Mouse (Mus musculus) myocyte (in vitro differentiated cells): ENCODE data around the gene Alyref2.

Experiments used
- CEBPB ChIP-seq: IDR thresholded peaks from 2 replicates; pipeline ENCODE4 v1.6.1; 2011; ENCODE audit warnings: mild to moderate bottlenecking, moderate library complexity; ENCODE audit not compliant: poor library complexity, insufficient read depth, severe bottlenecking
- E2F4 ChIP-seq: IDR thresholded peaks from one replicate; pipeline ENCODE4 v1.6.1; 2011; ENCODE audit warnings: mild to moderate bottlenecking, control low read depth, moderate library complexity; ENCODE audit not compliant: insufficient read depth
- MAX ChIP-seq: IDR thresholded peaks from one replicate; pipeline ENCODE4 v1.6.1; 2011; ENCODE audit warnings: low read depth, mild to moderate bottlenecking, control low read depth
- MYOD1 ChIP-seq, 3 experiments: IDR thresholded peaks; one replicate each; pipeline ENCODE4 v1.6.1; 2011; ENCODE audit warnings: control low read depth in 2 of 3, low read depth in 2 of 3, mild to moderate bottlenecking in 2 of 3, moderate library complexity in 1 of 3; ENCODE audit not compliant: insufficient read length in 2 of 3, control insufficient read depth in 1 of 3
- MYOG ChIP-seq, 3 experiments: IDR thresholded peaks; one replicate each; pipeline ENCODE4 v1.6.1; 2011; ENCODE audit warnings: control low read depth in 2 of 3, low read depth in 2 of 3, mild to moderate bottlenecking in 2 of 3; ENCODE audit not compliant: insufficient read length in 2 of 3, control insufficient read depth in 1 of 3, insufficient read depth in 1 of 3
- POLR2A ChIP-seq: IDR thresholded peaks from one replicate; pipeline ENCODE4 v1.6.1; 2011; ENCODE audit warnings: low read depth, mild to moderate bottlenecking, control low read depth, moderate library complexity; ENCODE audit not compliant: insufficient read length
- POLR2AphosphoS2 ChIP-seq: IDR thresholded peaks from one replicate; pipeline ENCODE4 v1.6.1; 2011; ENCODE audit warnings: low read depth, control low read depth; ENCODE audit not compliant: insufficient read length
- TCF12 ChIP-seq: IDR thresholded peaks from one replicate; pipeline ENCODE4 v1.6.1; 2011; ENCODE audit warnings: mild to moderate bottlenecking, control low read depth; ENCODE audit not compliant: poor library complexity, insufficient read depth, severe bottlenecking
- TCF3 ChIP-seq: IDR thresholded peaks from one replicate; pipeline ENCODE4 v1.6.1; 2011; ENCODE audit warnings: low read depth, control low read depth; ENCODE audit not compliant: insufficient read length
- USF1 ChIP-seq: IDR thresholded peaks from one replicate; pipeline ENCODE4 v1.6.1; 2011; ENCODE audit warnings: low read depth, mild to moderate bottlenecking, control low read depth, moderate library complexity

GRCm38 (mm10) chr1:171466565-171466964 lies 36.7 kb upstream of the Alyref2 start:
- TF ChIP-seq POLR2A: no peak
- TF ChIP-seq MYOG (IDR thresholded peaks at IDR 0.05; ENCODE audit: control insufficient read depth in 1 of 3, insufficient read depth in 1 of 3, insufficient read length in 2 of 3, low read depth in 2 of 3): no peak
- TF ChIP-seq TCF12: no peak
- no peak for TF ChIP-seq TCF3
- TF ChIP-seq MAX: no peak
- TF ChIP-seq USF1: no peak
- TF ChIP-seq CEBPB: no peak
- TF ChIP-seq POLR2AphosphoS2: no peak
- no peak for TF ChIP-seq E2F4
- no peak for TF ChIP-seq MYOD1 (IDR thresholded peaks at IDR 0.05; ENCODE audit: control insufficient read depth in 1 of 3, insufficient read length in 2 of 3, low read depth in 2 of 3)
